Mouse (Mus musculus) limb, embryonic 15.5 days (tissue): ENCODE measurements around the gene Mettl17. TPM values are rescaled to one million over a fixed set of nuclear protein-coding genes. Genes with fewer than 3 reads are reported as not detected.
A peak's percentile ranks its signal among the peaks of the same experiment; 100 is the strongest.
"Not testable (repeated sequence)": the region's sequence is repeated elsewhere in the genome, so short reads cannot be mapped to it uniquely, and the experiment has no call there.

Source experiments
- ATAC-seq: fragments of 200-750 bp; cut with Nextera tagmentation; 2 replicates; pipeline ENCODE4 v1.8.0; 2017; ENCODE audit warnings: low read depth, moderate TSS enrichment; ENCODE audit not compliant: insufficient number of reproducible peaks, low FRiP score, low TSS enrichment
- H3K27ac ChIP-seq: fragments of 300-500 bp; sonication (generic); 2 replicates; pipeline ENCODE4 v1.5.1; 2015; ENCODE audit warnings: moderate library complexity, mild to moderate bottlenecking, inconsistent platforms
- H3K27me3 ChIP-seq: fragments of 300-500 bp; sonication (generic); 2 replicates; pipeline ENCODE4 v1.6.1; 2015; ENCODE audit warnings: inconsistent platforms
- H3K36me3 ChIP-seq: fragments of 300-500 bp; sonication (generic); 2 replicates; pipeline ENCODE4 v1.6.1; 2015; ENCODE audit warnings: inconsistent platforms
- H3K4me1 ChIP-seq: fragments of 300-500 bp; sonication (generic); 2 replicates; pipeline ENCODE4 v1.6.1; 2015; ENCODE audit warnings: inconsistent platforms
- H3K4me2 ChIP-seq: fragments of 300-500 bp; sonication (generic); 2 replicates; pipeline ENCODE4 v1.6.1; 2015; ENCODE audit warnings: mild to moderate bottlenecking, inconsistent platforms
- H3K4me3 ChIP-seq: fragments of 300-500 bp; sonication (generic); 2 replicates; pipeline ENCODE4 v1.5.1; 2015; ENCODE audit warnings: mild to moderate bottlenecking, inconsistent platforms
- H3K9ac ChIP-seq: fragments of 300-500 bp; sonication (generic); 2 replicates; pipeline ENCODE4 v1.6.1; 2015; ENCODE audit warnings: inconsistent platforms
- H3K9me3 ChIP-seq: fragments of 300-500 bp; sonication (generic); 2 replicates; pipeline ENCODE4 v1.6.1; 2016; ENCODE audit warnings: inconsistent platforms
- WGBS: fragments of 180-500 bp; shearing (Covaris S2); methylation state at CpG from one replicate; pipeline ENCODE4 v1.1.7; 2015; 5-methylcytosine and 5-hydroxymethylcytosine counted together
- polyA plus RNA-seq: library from polyadenylated mRNA; unstranded; fragments of >200 nt; fragmentation: Nextera tagmentation; extraction: Ambion mirVana; gene quantifications from 2 replicates; pipeline ENCODE4 v1.2.1, GENCODE M21; 2015

Mettl17 gene
- 46.8 and 48.4 TPM in 2 replicates for polyA plus RNA-seq

- Histone ChIP-seq H3K9ac (peak within 1 kb of the TSS; percentile 61), H3K4me1 (peaks cover 8% of the 10 kb centered on the region; the same call in 1 of the 2 replicates), H3K9me3 (no peaks in the 10 kb centered on the region), H3K27me3 (no peaks in the 10 kb centered on the region), H3K27ac (peak within 1 kb of the TSS; percentile 77), H3K36me3 (peaks cover 32% of the 10 kb centered on the region), H3K4me2 (peak within 1 kb of the TSS; percentile 86), H3K4me3 (peak within 1 kb of the TSS; percentile 79)
- WGBS = under 1% methylated on average over 43 of the region's 43 CpGs
- ATAC-seq = peak; percentile 97
Observed at GRCm38 (mm10) chr14:51884598-51885331, at the start of gene Mettl17. TSS of gene Mettl17 (plus strand) at chr14:51884842.

GRCm38 (mm10) chr14:51838480-51838879 lies 46.2 kb upstream of the Mettl17 start:
- 24% methylated on average over 2 of the region's 2 CpGs for WGBS
- not testable (repeated sequence) for H3K27ac ChIP-seq

GRCm38 (mm10) chr14:51842250-51842649 lies 42.4 kb upstream of the Mettl17 start:
- Histone ChIP-seq H3K36me3 (no peaks in the 10 kb centered on the region), H3K27me3 (no peaks in the 10 kb centered on the region), H3K4me1 (no peaks in the 10 kb centered on the region), H3K27ac (no peak overlapping the region), H3K9ac (no peak overlapping the region), H3K9me3 (no peaks in the 10 kb centered on the region), H3K4me2 (no peak overlapping the region), H3K4me3 (no peak overlapping the region)
- WGBS = 62% methylated on average over 1 of the region's 1 CpGs
- no peak for ATAC-seq

More at GRCm38 (mm10) chr14:51838480-51838879, 46.2 kb upstream of the Mettl17 start:
- not testable (repeated sequence) for H3K27me3 ChIP-seq, ATAC-seq, H3K4me1 ChIP-seq, H3K36me3 ChIP-seq, H3K9me3 ChIP-seq, H3K9ac ChIP-seq, H3K4me3 ChIP-seq, H3K4me2 ChIP-seq

GRCm38 (mm10) chr14:51842781-51843180 lies 41.9 kb upstream of the Mettl17 start:
- H3K27me3 ChIP-seq = no peaks in the 10 kb centered on the region
- H3K9me3 ChIP-seq = no peaks in the 10 kb centered on the region
- no peak for ATAC-seq
- no peaks in the 10 kb centered on the region for H3K4me1 ChIP-seq
- H3K27ac ChIP-seq = no peak overlapping the region
- H3K4me2 ChIP-seq = no peak overlapping the region
- H3K9ac ChIP-seq = no peak overlapping the region
- H3K4me3 ChIP-seq = no peak overlapping the region
- 85% methylated on average over 2 of the region's 2 CpGs for WGBS
- H3K36me3 ChIP-seq = no peaks in the 10 kb centered on the region

- Histone ChIP-seq H3K4me3 (no peak overlapping the region), H3K4me2 (no peak overlapping the region), H3K36me3 (no peaks in the 10 kb centered on the region), H3K4me1 (no peaks in the 10 kb centered on the region), H3K27me3 (no peaks in the 10 kb centered on the region), H3K27ac (no peak overlapping the region), H3K9me3 (no peaks in the 10 kb centered on the region), H3K9ac (no peak overlapping the region)
- ATAC-seq = no peak
Observed at GRCm38 (mm10) chr14:51843882-51844281, 40.8 kb upstream of the Mettl17 start.

- Histone ChIP-seq H3K36me3 (no peaks in the 10 kb centered on the region), H3K9ac (no peak overlapping the region), H3K4me1 (no peaks in the 10 kb centered on the region), H3K27me3 (no peaks in the 10 kb centered on the region), H3K9me3 (no peaks in the 10 kb centered on the region), H3K27ac (no peak overlapping the region), H3K4me3 (no peak overlapping the region), H3K4me2 (no peak overlapping the region)
- 68% methylated on average over 3 of the region's 3 CpGs for WGBS
- no peak for ATAC-seq
Observed at GRCm38 (mm10) chr14:51846566-51846965, 38.1 kb upstream of the Mettl17 start.

- not testable (repeated sequence) for H3K4me1 ChIP-seq, ATAC-seq, H3K9ac ChIP-seq, H3K27ac ChIP-seq, H3K9me3 ChIP-seq, H3K36me3 ChIP-seq, H3K4me3 ChIP-seq, H3K27me3 ChIP-seq, H3K4me2 ChIP-seq
- WGBS = 52% methylated on average over 3 of the region's 3 CpGs
Observed at GRCm38 (mm10) chr14:51851006-51851405, 33.6 kb upstream of the Mettl17 start.

GRCm38 (mm10) chr14:51853399-51853798 lies 31.2 kb upstream of the Mettl17 start, which contains the start of gene Ear6:
TSS of gene Ear6 (plus strand) at chr14:51853699.
- Histone ChIP-seq H3K4me1 (no peaks in the 10 kb centered on the region), H3K27me3 (no peaks in the 10 kb centered on the region), H3K4me2 (no peak within 1 kb of the TSS), H3K9me3 (no peaks in the 10 kb centered on the region), H3K9ac (no peak within 1 kb of the TSS), H3K36me3 (no peaks in the 10 kb centered on the region), H3K4me3 (no peak within 1 kb of the TSS), H3K27ac (no peak within 1 kb of the TSS)
- no peak for ATAC-seq

GRCm38 (mm10) chr14:51855280-51855679 lies 29.4 kb upstream of the Mettl17 start:
- 77% methylated on average over 7 of the region's 7 CpGs for WGBS
- H3K4me3 ChIP-seq, H3K4me1 ChIP-seq, H3K9ac ChIP-seq, ATAC-seq, H3K27ac ChIP-seq, H3K9me3 ChIP-seq, H3K4me2 ChIP-seq, H3K27me3 ChIP-seq, H3K36me3 ChIP-seq: not testable (repeated sequence)

GRCm38 (mm10) chr14:51863603-51864002 lies 21.0 kb upstream of the Mettl17 start:
- not testable (repeated sequence) for H3K36me3 ChIP-seq, ATAC-seq, H3K4me1 ChIP-seq, H3K9ac ChIP-seq, H3K27me3 ChIP-seq, H3K27ac ChIP-seq, H3K4me2 ChIP-seq, H3K4me3 ChIP-seq, H3K9me3 ChIP-seq
- WGBS = 0% methylated on average over 1 of the region's 1 CpGs

- Histone ChIP-seq H3K27me3 (no peaks in the 10 kb centered on the region), H3K4me3 (no peak overlapping the region), H3K36me3 (no peaks in the 10 kb centered on the region), H3K27ac (no peak overlapping the region), H3K4me1 (no peaks in the 10 kb centered on the region), H3K4me2 (no peak overlapping the region), H3K9ac (no peak overlapping the region), H3K9me3 (no peaks in the 10 kb centered on the region)
- 65% methylated on average over 2 of the region's 2 CpGs for WGBS
- ATAC-seq = no peak
Observed at GRCm38 (mm10) chr14:51870756-51871155, 13.9 kb upstream of the Mettl17 start.

GRCm38 (mm10) chr14:51871741-51872140 lies 12.9 kb upstream of the Mettl17 start:
- WGBS = 74% methylated on average over 9 of the region's 9 CpGs
- Histone ChIP-seq H3K4me3 (no peak overlapping the region), H3K36me3 (no peaks in the 10 kb centered on the region)

GRCm38 (mm10) chr14:51877517-51877916 lies 7.1 kb upstream of the Mettl17 start:
- Histone ChIP-seq H3K4me3 (no peak overlapping the region), H3K27ac (no peak overlapping the region), H3K4me1 (no peaks in the 10 kb centered on the region), H3K4me2 (no peak overlapping the region), H3K36me3 (no peaks in the 10 kb centered on the region), H3K27me3 (no peaks in the 10 kb centered on the region), H3K9me3 (no peaks in the 10 kb centered on the region), H3K9ac (no peak overlapping the region)
- WGBS = 80% methylated on average over 3 of the region's 3 CpGs
- ATAC-seq = no peak

More at GRCm38 (mm10) chr14:51871741-51872140, 12.9 kb upstream of the Mettl17 start:
- no peak overlapping the region for H3K4me2 ChIP-seq
- H3K27me3 ChIP-seq = no peaks in the 10 kb centered on the region
- H3K9me3 ChIP-seq = no peaks in the 10 kb centered on the region
- no peaks in the 10 kb centered on the region for H3K4me1 ChIP-seq
- H3K9ac ChIP-seq = no peak overlapping the region
- no peak for ATAC-seq
- H3K27ac ChIP-seq = no peak overlapping the region
